Mouse (Mus musculus) midbrain, embryonic 13.5 days (tissue): ENCODE data around the gene Plin4. TPM values are rescaled to one million over a fixed set of nuclear protein-coding genes. Genes with fewer than 3 reads are reported as not detected.
A peak's percentile ranks its signal among the peaks of the same experiment; 100 is the strongest.

Experiments used
- ATAC-seq: fragments of 200-750 bp; cut with Nextera tagmentation; 2 replicates; pipeline ENCODE4 v1.8.0; 2017; ENCODE audit warnings: mild to moderate bottlenecking, moderate TSS enrichment, moderate library complexity
- H3K27ac ChIP-seq: fragments of 300-500 bp; sonication (generic); 2 replicates; pipeline ENCODE4 v1.5.1; 2015; ENCODE audit warnings: inconsistent platforms, mild to moderate bottlenecking, moderate library complexity
- H3K27me3 ChIP-seq: fragments of 300-500 bp; sonication (generic); 2 replicates; pipeline ENCODE4 v1.6.1; 2015; ENCODE audit warnings: mild to moderate bottlenecking, inconsistent platforms
- H3K36me3 ChIP-seq: fragments of 300-500 bp; sonication (generic); 2 replicates; pipeline ENCODE4 v1.6.1; 2015; ENCODE audit warnings: mild to moderate bottlenecking, inconsistent platforms
- H3K4me1 ChIP-seq: fragments of 300-500 bp; sonication (generic); replicated peaks from 2 replicates; pipeline ENCODE4 v1.6.1; 2015; ENCODE audit warnings: inconsistent platforms
- H3K4me2 ChIP-seq: fragments of 300-500 bp; sonication (generic); replicated peaks from 2 replicates; pipeline ENCODE4 v1.6.1; 2015; ENCODE audit warnings: moderate library complexity, mild to moderate bottlenecking, inconsistent platforms
- H3K4me3 ChIP-seq: fragments of 300-500 bp; sonication (generic); replicated peaks from 2 replicates; pipeline ENCODE4 v1.5.1; 2015; ENCODE audit warnings: mild to moderate bottlenecking, inconsistent platforms
- H3K9ac ChIP-seq: fragments of 300-500 bp; sonication (generic); replicated peaks from 2 replicates; pipeline ENCODE4 v1.6.1; 2015; ENCODE audit warnings: mild to moderate bottlenecking, inconsistent platforms
- H3K9me3 ChIP-seq: fragments of 300-500 bp; sonication (generic); 2 replicates; pipeline ENCODE4 v1.6.1; 2016; ENCODE audit warnings: mild to moderate bottlenecking, inconsistent platforms
- WGBS: fragments of 180-500 bp; shearing (Covaris S2); methylation state at CpG from one replicate; pipeline ENCODE4 v1.1.7; 2015; 5-methylcytosine and 5-hydroxymethylcytosine counted together
- polyA plus RNA-seq: library from polyadenylated mRNA; unstranded; fragments of >200 nt; fragmentation: Nextera tagmentation; extraction: Ambion mirVana; gene quantifications from 2 replicates; pipeline ENCODE4 v1.2.1, GENCODE M21; 2015

Plin4 gene
- 0.04 and 0.11 TPM in 2 replicates for polyA plus RNA-seq

- WGBS, result 71% methylated on average over 10 of the region's 10 CpGs
- Histone ChIP-seq H3K27me3 (no peaks in the 10 kb centered on the region), H3K27ac (no peak within 1 kb of the TSS), H3K36me3 (0 out of 2 replicates have a peak, but pooled peaks cover 4% of the 10 kb centered on the region), H3K4me2 (no peak within 1 kb of the TSS), H3K9me3 (no peaks in the 10 kb centered on the region), H3K4me1 (no peaks in the 10 kb centered on the region), H3K9ac (no peak within 1 kb of the TSS), H3K4me3 (no peak within 1 kb of the TSS)
- 0 out of 2 replicates have a peak, but pooled peaks have one; percentile 32 for ATAC-seq
Measured at GRCm38 (mm10) chr17:56109219-56110051, at the start of gene Plin4. Gene Plin4 (minus strand): TSS chr17:56109803.

GRCm38 (mm10) chr17:56153643-56154042 is 44.0 kb upstream of the Plin4 start:
- Histone ChIP-seq H3K4me3 (no peak overlapping the region), H3K4me2 (no peak overlapping the region), H3K9me3 (no peaks in the 10 kb centered on the region), H3K36me3 (no peaks in the 10 kb centered on the region), H3K27ac (no peak overlapping the region), H3K9ac (peak overlapping the region; percentile 25; the same call in 1 of the 2 replicates), H3K4me1 (peaks cover 24% of the 10 kb centered on the region), H3K27me3 (peaks cover 37% of the 10 kb centered on the region)
- peak; percentile 47 for ATAC-seq
- 30% methylated on average over 9 of the region's 9 CpGs for WGBS

DNA sequence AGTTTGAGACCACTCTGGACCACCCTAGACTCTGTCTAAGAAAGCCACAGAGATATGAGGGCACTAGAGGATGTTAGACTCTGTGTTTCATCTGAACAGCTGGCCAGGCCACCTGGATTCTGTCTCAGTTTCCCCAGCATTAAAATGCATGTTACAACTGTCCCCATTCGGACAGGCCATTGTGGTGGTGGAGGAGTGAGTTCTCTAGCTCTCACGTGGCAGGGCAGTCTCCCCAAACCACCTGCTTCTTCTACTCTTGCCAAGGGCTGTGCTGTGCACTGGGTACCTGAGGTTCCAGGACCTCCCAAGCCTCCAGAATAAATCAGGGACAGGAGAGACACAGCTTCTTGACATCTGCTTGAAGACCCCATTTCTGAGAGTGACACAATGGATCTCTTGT is 40.3 kb upstream of the Plin4 start:
- no peak overlapping the region for H3K4me2 ChIP-seq
- no peaks in the 10 kb centered on the region for H3K36me3 ChIP-seq
- WGBS, result 44% methylated on average over 2 of the region's 2 CpGs
- no peak overlapping the region for H3K9ac ChIP-seq
- H3K4me3 ChIP-seq, result no peak overlapping the region
- H3K9me3 ChIP-seq, result no peaks in the 10 kb centered on the region
- H3K27me3 ChIP-seq, result peaks cover 38% of the 10 kb centered on the region
- H3K27ac ChIP-seq, result no peak overlapping the region
- peaks cover 41% of the 10 kb centered on the region for H3K4me1 ChIP-seq
- ATAC-seq, result no peak

- H3K9me3 ChIP-seq, result no peaks in the 10 kb centered on the region
- peak overlapping the region; percentile 63 for H3K4me2 ChIP-seq
- WGBS, result 1% methylated on average over 30 of the region's 30 CpGs
- peaks cover 37% of the 10 kb centered on the region for H3K4me1 ChIP-seq
- H3K4me3 ChIP-seq, result peak overlapping the region; percentile 37
- no peak overlapping the region for H3K27ac ChIP-seq
- H3K27me3 ChIP-seq, result peaks cover 43% of the 10 kb centered on the region
- ATAC-seq, result peak; percentile 46
- peak overlapping the region; percentile 63 for H3K9ac ChIP-seq
- no peaks in the 10 kb centered on the region for H3K36me3 ChIP-seq
Measured at GRCm38 (mm10) chr17:56148790-56149618, 39.4 kb upstream of the Plin4 start.

DNA sequence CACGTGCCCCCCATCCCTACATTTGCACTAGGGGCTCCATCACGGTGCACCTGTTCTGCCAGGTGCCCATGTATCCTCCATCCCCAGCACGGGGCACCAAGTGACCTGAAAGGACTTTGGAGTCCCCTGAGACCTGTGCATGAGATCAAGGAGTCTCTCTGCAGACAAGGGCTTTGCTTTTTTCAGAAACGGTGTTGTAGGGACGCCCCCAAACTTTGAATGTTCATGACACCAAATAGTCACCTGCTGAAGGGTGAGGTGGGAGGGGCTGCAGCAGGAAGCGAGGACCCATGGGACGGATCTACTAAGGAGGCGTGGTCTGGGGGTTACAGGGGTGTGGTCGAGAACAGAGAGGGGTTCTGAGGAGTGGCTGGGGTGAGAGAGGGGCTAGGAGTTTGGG is 38.7 kb upstream of the Plin4 start:
- no peaks in the 10 kb centered on the region for H3K36me3 ChIP-seq
- peak overlapping the region; percentile 63 for H3K4me2 ChIP-seq
- WGBS, result 20% methylated on average over 9 of the region's 9 CpGs
- H3K9ac ChIP-seq, result peak overlapping the region; percentile 63; the same call in 1 of the 2 replicates
- no peak overlapping the region for H3K27ac ChIP-seq
- H3K27me3 ChIP-seq, result peaks cover 46% of the 10 kb centered on the region
- ATAC-seq, result peak; percentile 12
- no peaks in the 10 kb centered on the region for H3K9me3 ChIP-seq
- peaks cover 30% of the 10 kb centered on the region for H3K4me1 ChIP-seq
- H3K4me3 ChIP-seq, result peak overlapping the region; percentile 37

GRCm38 (mm10) chr17:56147420-56147819 is 37.8 kb upstream of the Plin4 start:
- no peaks in the 10 kb centered on the region for H3K9me3 ChIP-seq
- no peak overlapping the region for H3K4me3 ChIP-seq
- no peak overlapping the region for H3K9ac ChIP-seq
- H3K36me3 ChIP-seq, result no peaks in the 10 kb centered on the region
- no peak overlapping the region for H3K4me2 ChIP-seq
- 53% methylated on average over 12 of the region's 12 CpGs for WGBS
- peaks cover 32% of the 10 kb centered on the region for H3K4me1 ChIP-seq
- no peak for ATAC-seq
- H3K27ac ChIP-seq, result no peak overlapping the region
- H3K27me3 ChIP-seq, result peaks cover 46% of the 10 kb centered on the region

- Histone ChIP-seq H3K9me3 (no peaks in the 10 kb centered on the region), H3K4me2 (no peak overlapping the region), H3K36me3 (no peaks in the 10 kb centered on the region), H3K9ac (no peak overlapping the region), H3K27me3 (peaks cover 51% of the 10 kb centered on the region), H3K4me3 (no peak overlapping the region), H3K4me1 (peaks cover 45% of the 10 kb centered on the region), H3K27ac (no peak overlapping the region; the same call in 1 of the 2 replicates)
- WGBS, result 19% methylated on average over 9 of the region's 9 CpGs
- no peak for ATAC-seq
Measured at GRCm38 (mm10) chr17:56146131-56146530, 36.5 kb upstream of the Plin4 start.

DNA sequence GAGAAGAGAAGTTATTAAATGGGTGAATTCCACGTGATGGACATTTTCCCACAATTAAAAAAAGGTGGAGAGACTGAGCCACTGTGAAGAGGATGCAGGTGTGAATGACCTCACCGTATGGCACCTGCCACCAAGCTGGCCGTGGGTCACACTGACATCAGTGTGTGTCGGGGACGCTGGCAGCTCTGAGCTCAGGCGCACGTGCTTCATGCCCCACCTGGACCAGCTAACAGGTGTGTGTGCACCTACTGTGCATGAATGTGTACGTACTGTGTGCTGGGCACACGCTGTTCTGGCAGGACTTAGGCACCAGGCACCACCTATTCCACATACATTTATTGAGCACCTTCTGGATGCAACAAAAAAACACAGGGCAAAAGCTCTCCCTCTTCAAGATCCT is 34.9 kb upstream of the Plin4 start:
- Histone ChIP-seq H3K4me2 (no peak overlapping the region), H3K4me1 (peaks cover 53% of the 10 kb centered on the region), H3K27me3 (peaks cover 47% of the 10 kb centered on the region), H3K9ac (no peak overlapping the region), H3K4me3 (no peak overlapping the region), H3K27ac (no peak overlapping the region), H3K9me3 (no peaks in the 10 kb centered on the region), H3K36me3 (no peaks in the 10 kb centered on the region)
- WGBS, result 77% methylated on average over 9 of the region's 9 CpGs
- no peak for ATAC-seq

DNA sequence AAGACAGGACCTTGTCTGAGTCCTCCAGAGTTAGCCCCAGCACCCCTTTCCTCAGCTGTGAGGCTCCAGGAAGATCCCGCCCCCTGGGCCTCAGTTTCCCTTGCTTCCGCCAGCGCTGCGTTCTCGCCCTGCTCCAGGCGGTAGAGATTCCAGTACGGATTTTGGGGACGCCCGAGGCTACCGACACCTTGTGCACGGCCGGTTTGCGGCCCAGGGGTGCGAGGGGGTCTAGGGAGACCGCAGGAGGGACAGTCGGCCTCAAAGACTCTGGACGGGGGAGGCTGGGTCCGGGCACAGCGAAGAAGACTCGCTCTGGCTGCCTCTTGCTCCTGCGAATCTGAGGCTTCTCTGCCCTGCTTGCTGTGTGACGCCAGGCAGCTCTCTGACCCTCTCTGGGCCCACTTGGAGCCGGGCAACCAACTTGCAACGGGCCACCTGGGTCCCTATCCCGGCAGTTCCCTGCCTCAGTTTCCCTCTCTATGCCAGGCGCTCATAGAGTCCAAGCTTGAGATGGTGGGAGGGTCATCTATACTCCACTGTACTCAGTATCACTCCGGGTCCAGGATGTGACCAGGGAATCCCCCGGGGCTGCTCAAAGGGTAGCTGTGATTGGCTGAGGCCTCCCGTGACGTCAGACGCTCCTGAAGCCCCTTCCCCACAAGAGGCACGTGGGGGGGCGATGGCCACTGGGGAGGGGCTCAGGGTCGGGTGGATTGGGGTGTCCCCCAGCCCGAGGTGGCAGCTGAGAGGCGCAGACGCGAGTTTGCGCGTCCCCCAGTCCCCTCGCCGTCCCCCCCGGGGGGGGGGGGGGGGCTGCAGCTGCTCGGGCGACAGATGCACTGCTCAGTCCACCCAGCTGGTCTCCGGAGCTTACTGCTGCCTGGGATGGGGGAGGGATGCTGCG is 32.4 kb upstream of the Plin4 start:
- H3K4me2 ChIP-seq, result peak overlapping the region; percentile 68
- H3K9ac ChIP-seq, result peak overlapping the region; percentile 66
- peaks cover 65% of the 10 kb centered on the region for H3K4me1 ChIP-seq
- H3K27me3 ChIP-seq, result peaks cover 45% of the 10 kb centered on the region
- no peaks in the 10 kb centered on the region for H3K9me3 ChIP-seq
- peak overlapping the region; percentile 46 for H3K4me3 ChIP-seq
- under 1% methylated on average over 47 of the region's 47 CpGs for WGBS
- H3K36me3 ChIP-seq, result no peaks in the 10 kb centered on the region
- peak overlapping the region; percentile 2; the same call in 1 of the 2 replicates for H3K27ac ChIP-seq
- peak; percentile 51 for ATAC-seq

DNA sequence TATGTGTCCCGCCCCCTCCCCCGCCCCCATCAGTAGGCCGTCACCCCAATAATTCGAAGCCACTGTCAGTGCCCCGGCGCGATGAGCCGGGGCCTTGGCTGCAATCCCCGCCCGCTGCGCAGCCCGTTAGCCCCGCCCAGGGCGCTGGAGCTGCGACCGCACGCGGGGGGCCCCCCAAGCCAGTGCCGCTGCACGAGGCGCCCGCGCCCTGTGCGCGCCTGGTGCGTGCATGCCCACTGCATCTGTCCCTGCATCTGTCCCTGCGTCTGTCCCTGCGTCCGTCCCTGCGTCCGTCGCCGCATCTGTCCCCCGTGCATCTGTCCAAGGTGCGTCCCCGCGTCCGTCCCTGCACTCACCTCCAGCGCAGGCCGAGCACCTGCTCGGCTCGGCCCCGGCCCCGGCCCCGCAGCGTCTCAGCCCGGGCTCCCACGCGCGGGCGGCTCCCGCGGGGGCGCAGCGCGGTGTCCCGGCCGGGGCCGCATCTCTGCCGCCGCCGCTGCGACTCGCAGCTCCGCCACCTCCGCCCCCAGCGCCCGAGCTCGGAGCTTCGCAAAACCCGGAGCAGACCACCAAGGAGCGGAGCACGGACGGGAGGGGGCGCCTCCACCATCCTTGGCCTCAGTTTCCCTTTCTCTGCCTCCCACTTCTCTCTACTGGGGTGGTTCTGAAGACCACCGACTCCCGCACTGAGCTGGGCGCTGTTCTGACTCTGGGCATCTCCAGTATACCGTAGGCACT is 30.4 kb upstream of the Plin4 start, which contains the start of gene Sema6b:
TSS of gene Sema6b (minus strand) at position 486 of the 738 bp plus-strand sequence.
- peak; percentile 44 for ATAC-seq
- H3K4me1 ChIP-seq, result peaks cover 57% of the 10 kb centered on the region
- peak within 1 kb of the TSS; percentile 86 for H3K4me3 ChIP-seq
- H3K4me2 ChIP-seq, result peak within 1 kb of the TSS; percentile 84
- H3K9me3 ChIP-seq, result no peaks in the 10 kb centered on the region
- 1% methylated on average over 75 of the region's 79 CpGs for WGBS
- peak within 1 kb of the TSS; percentile 80 for H3K27ac ChIP-seq
- peaks cover 48% of the 10 kb centered on the region for H3K27me3 ChIP-seq
- H3K9ac ChIP-seq, result peak within 1 kb of the TSS; percentile 89
- no peaks in the 10 kb centered on the region for H3K36me3 ChIP-seq
